Mouse (Mus musculus) intestine, postnatal 0 days (tissue): Measurements from ENCODE around the gene Ccdc27. TPM values are rescaled to one million over a fixed set of nuclear protein-coding genes. Genes with fewer than 3 reads are reported as not detected.

Source experiments
- ATAC-seq: fragments of 200-750 bp; cut with Nextera tagmentation; 2 replicates; pipeline ENCODE4 v1.8.0; 2017; ENCODE audit warnings: mild to moderate bottlenecking, moderate TSS enrichment, moderate library complexity
- H3K27ac ChIP-seq: fragments of 300-500 bp; sonication (generic); 2 replicates; pipeline ENCODE4 v1.5.1; 2014; ENCODE audit warnings: mild to moderate bottlenecking, low read depth, low read length, moderate library complexity
- H3K27me3 ChIP-seq: fragments of 300-500 bp; sonication (generic); replicated peaks from 2 replicates; pipeline ENCODE4 v1.6.1; 2014; ENCODE audit warnings: low read length, mixed read lengths; ENCODE audit not compliant: control insufficient read depth, insufficient read depth
- H3K36me3 ChIP-seq: fragments of 300-500 bp; sonication (generic); 2 replicates; pipeline ENCODE4 v1.6.1; 2014; ENCODE audit warnings: mild to moderate bottlenecking, moderate library complexity; ENCODE audit not compliant: control insufficient read depth, insufficient read depth
- H3K4me1 ChIP-seq: fragments of 300-500 bp; sonication (generic); replicated peaks from 2 replicates; pipeline ENCODE4 v1.6.1; 2014; ENCODE audit warnings: antibody characterized with exemption, low read length, mixed read lengths; ENCODE audit not compliant: control insufficient read depth, insufficient read depth
- H3K4me2 ChIP-seq: fragments of 300-500 bp; sonication (generic); replicated peaks from 2 replicates; pipeline ENCODE4 v1.6.1; 2014; ENCODE audit warnings: low read depth, mild to moderate bottlenecking, moderate library complexity
- H3K4me3 ChIP-seq: fragments of 300-500 bp; sonication (generic); 2 replicates; pipeline ENCODE4 v1.5.1; 2014; ENCODE audit warnings: low read depth, low read length
- H3K9ac ChIP-seq: fragments of 300-500 bp; sonication (generic); 2 replicates; pipeline ENCODE4 v1.6.1; 2014; ENCODE audit warnings: mild to moderate bottlenecking, low read depth, low read length
- H3K9me3 ChIP-seq: fragments of 300-500 bp; sonication (generic); 2 replicates; pipeline ENCODE4 v1.6.1; 2016; ENCODE audit warnings: mixed run types; ENCODE audit not compliant: control insufficient read depth
- CTCF ChIP-seq: sonication (generic); IDR thresholded peaks from 2 replicates; pipeline ENCODE4 v1.5.1; 2016; ENCODE audit warnings: low read depth, mild to moderate bottlenecking, control low read depth, antibody characterized with exemption, moderate library complexity
- WGBS: fragments of 180-500 bp; shearing (Covaris S2); extraction: QIAGEN DNeasy Blood & Tissue Kit; methylation state at CpG from one replicate; pipeline ENCODE4 v1.1.7; 2014; 5-methylcytosine and 5-hydroxymethylcytosine counted together
- polyA plus RNA-seq: library from polyadenylated mRNA; unstranded; fragments of >200 nt; fragmentation: Nextera tagmentation; extraction: Ambion mirVana; gene quantifications from 2 replicates; pipeline ENCODE4 v1.2.1, GENCODE M21; 2015

Ccdc27 gene
- polyA plus RNA-seq, 1 experiment from 2014 or later = 0.05 TPM

DNA sequence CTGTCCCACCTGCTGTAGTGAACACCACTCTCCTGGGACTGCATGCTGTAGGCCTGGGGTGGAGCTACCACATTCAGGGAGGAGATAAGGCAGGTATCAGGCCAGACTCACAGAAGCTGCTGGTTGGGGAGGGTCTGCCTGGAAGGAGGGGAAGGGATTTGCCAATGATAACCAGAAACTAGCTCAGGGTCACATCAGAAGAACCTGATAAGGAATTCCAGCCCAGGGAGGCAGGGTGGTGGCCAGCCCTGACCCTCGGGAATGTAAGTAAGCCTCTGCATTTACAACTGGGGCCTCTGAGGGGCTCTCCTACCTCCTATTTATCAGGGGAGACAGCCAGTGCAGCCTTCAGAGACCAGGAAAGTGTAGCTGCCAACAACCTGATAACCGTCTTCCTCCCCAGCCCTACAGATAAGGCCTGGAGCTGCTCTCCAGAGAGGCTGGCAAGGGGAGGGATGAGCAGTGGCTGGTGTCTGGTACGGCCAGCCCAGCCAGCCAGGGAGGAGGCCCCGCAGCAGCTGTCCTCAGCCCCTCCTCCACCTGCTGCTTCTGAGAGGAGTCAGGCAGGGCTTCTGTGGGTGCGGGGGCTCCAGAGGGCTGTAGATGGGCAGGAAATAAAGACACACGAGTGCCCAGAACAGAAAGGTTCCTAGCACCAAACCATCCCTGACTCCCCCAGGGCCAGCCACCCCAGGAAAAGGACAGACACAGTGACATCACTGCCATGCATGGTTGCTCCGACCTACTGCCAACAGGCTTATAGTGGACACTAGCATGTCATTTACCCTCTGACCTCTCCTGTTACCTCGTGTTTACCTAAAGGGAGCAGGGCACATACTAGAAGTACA is 18.5 kb downstream of the Ccdc27 start:
- 0 out of 2 replicates have a peak, but pooled peaks have one; percentile 2 for ATAC-seq
- Histone ChIP-seq H3K27me3 (no peaks in the 10 kb centered on the region), H3K4me1 (0 out of 2 replicates have a peak, but pooled peaks cover 11% of the 10 kb centered on the region), H3K9ac (peak overlapping the region; percentile 17; the same call in 1 of the 2 replicates), H3K9me3 (no peaks in the 10 kb centered on the region), H3K36me3 (peaks cover 32% of the 10 kb centered on the region), H3K27ac (0 out of 2 replicates have a peak overlapping the region, but pooled peaks have one; percentile 35), H3K4me2 (peak overlapping the region; percentile 81), H3K4me3 (peak overlapping the region; percentile 57)
- no peak for TF ChIP-seq CTCF
- WGBS = 11% methylated on average over 8 of the region's 8 CpGs

DNA sequence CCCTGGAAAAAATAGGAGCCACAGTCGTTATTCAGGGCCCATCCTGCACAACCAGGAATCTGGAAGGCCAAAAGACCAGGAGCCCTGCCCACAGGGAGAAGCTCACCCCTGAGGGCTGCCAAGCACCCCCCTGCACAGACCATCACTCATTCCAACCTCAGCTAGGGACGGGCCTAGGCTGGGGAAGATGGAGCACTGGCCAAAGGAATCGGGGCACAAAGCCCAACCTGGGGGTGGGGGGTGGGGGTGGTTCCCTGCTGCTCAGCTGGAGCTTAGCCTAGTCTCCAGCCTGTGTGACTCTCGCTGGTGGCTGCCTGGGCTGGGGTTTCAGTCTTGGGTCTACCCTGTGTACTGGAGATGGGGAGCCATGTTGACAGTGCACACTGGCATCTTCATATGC is 19.6 kb downstream of the Ccdc27 start:
- H3K4me2 ChIP-seq = no peak overlapping the region
- H3K27ac ChIP-seq = no peak overlapping the region
- H3K27me3 ChIP-seq = no peaks in the 10 kb centered on the region
- TF ChIP-seq CTCF = no peak
- no peaks in the 10 kb centered on the region for H3K9me3 ChIP-seq
- no peak overlapping the region for H3K4me3 ChIP-seq
- H3K9ac ChIP-seq = no peak overlapping the region
- ATAC-seq = no peak
- H3K36me3 ChIP-seq = peaks cover 43% of the 10 kb centered on the region
- H3K4me1 ChIP-seq = 0 out of 2 replicates have a peak, but pooled peaks cover 11% of the 10 kb centered on the region
- 52% methylated on average over 4 of the region's 4 CpGs for WGBS

DNA sequence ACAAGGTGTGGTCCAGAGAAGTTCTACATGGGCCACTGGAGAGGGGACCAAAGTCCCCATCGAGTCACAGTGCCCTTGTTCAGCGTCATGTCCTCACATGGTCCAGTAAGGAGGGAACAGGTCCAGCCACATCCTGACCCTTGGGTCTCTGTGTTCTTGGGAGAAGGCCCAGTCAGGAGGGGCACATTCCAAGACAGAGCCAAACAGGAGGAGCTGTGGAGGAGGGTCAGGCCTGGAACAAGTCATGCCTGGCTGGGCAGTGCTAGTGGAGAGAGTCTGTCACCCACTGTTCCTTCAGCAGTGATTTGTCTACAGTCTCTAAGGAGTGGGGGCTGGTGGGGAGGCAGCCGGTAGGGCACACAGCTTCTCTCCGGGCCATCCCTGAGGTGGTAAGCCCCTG is 20.1 kb downstream of the Ccdc27 start:
- WGBS = 56% methylated on average over 4 of the region's 4 CpGs
- H3K9ac ChIP-seq = no peak overlapping the region
- H3K4me3 ChIP-seq = no peak overlapping the region
- TF ChIP-seq CTCF = no peak
- ATAC-seq = peak; percentile 26
- H3K4me1 ChIP-seq = 0 out of 2 replicates have a peak, but pooled peaks cover 11% of the 10 kb centered on the region
- H3K4me2 ChIP-seq = no peak overlapping the region
- H3K9me3 ChIP-seq = no peaks in the 10 kb centered on the region
- no peak overlapping the region for H3K27ac ChIP-seq
- H3K36me3 ChIP-seq = peaks cover 47% of the 10 kb centered on the region
- H3K27me3 ChIP-seq = no peaks in the 10 kb centered on the region

DNA sequence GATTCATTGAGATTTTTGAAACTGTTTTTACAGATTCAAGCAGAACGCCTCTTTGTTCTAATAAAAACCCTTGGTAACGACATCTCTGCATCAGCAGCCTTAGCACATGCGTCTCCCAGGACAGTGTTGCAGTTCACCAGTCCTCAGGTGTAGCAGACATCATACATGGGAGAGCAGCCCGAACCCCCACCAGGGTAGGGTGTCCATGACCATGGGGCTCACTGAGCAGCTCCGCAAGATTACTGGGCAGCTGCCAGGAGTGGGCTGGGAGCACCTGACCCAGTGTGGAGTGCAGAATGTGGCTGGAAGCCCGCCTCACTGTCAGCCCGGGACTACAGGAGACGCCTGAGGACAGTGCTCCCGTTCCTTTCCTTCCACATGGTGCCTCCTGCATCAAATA is 21.0 kb downstream of the Ccdc27 start:
- H3K4me2 ChIP-seq = no peak overlapping the region
- peaks cover 56% of the 10 kb centered on the region for H3K36me3 ChIP-seq
- H3K9ac ChIP-seq = no peak overlapping the region
- TF ChIP-seq CTCF = no peak
- ATAC-seq = no peak
- H3K9me3 ChIP-seq = no peaks in the 10 kb centered on the region
- WGBS = 83% methylated on average over 9 of the region's 9 CpGs
- no peaks in the 10 kb centered on the region for H3K27me3 ChIP-seq
- peak overlapping the region; percentile 15; the same call in 1 of the 2 replicates for H3K27ac ChIP-seq
- H3K4me1 ChIP-seq = 0 out of 2 replicates have a peak, but pooled peaks cover 10% of the 10 kb centered on the region
- no peak overlapping the region for H3K4me3 ChIP-seq

DNA sequence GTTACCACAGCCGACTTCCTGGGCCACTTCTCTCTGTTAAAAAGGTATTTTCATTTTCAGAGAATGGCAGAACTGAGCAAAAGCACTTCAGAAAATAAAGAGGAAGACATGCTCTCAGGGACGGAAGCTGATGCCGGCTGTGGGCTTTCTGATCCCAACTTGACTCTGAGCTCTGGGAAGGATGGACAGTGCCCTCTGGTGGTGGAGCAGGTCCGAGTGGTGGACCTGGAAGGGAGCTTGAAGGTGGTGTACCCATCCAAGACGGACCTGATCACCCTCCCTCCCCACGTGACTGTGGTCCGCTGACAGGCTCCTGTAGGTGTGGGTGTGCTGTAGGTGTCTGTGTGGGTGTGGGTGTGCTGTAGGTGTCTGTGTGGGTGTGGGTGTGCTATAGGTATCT is 22.9 kb downstream of the Ccdc27 start:
- no peaks in the 10 kb centered on the region for H3K9me3 ChIP-seq
- H3K27me3 ChIP-seq = no peaks in the 10 kb centered on the region
- 64% methylated on average over 7 of the region's 7 CpGs for WGBS
- ATAC-seq = no peak
- H3K36me3 ChIP-seq = peaks cover 74% of the 10 kb centered on the region
- H3K4me3 ChIP-seq = no peak overlapping the region
- H3K9ac ChIP-seq = no peak overlapping the region
- no peak overlapping the region for H3K4me2 ChIP-seq
- H3K4me1 ChIP-seq = 0 out of 2 replicates have a peak, but pooled peaks cover 7% of the 10 kb centered on the region
- peak; percentile 82 for TF ChIP-seq CTCF
- no peak overlapping the region for H3K27ac ChIP-seq

DNA sequence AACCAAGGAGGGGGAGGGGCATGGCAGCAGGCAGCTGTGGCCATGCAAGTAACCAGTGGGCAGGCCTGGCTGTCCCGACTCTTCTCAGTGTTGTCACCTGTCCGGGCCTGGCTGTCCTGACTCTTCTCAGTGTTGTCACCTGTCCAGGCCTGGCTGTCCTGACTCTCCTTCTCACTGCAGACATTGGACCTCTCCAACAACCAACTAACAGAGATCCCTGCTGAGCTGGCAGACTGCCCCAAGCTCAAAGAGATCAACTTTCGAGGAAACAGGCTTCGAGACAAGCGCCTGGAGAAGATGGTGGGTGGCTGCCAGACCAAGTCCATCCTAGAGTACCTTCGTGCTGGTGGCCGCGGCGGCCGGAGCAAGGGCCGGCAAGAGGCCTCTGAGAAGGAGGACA is 27.0 kb downstream of the Ccdc27 start:
- Histone ChIP-seq H3K27me3 (no peaks in the 10 kb centered on the region), H3K9ac (no peak overlapping the region), H3K9me3 (no peaks in the 10 kb centered on the region), H3K4me1 (peaks cover 6% of the 10 kb centered on the region; the same call in 1 of the 2 replicates), H3K27ac (no peak overlapping the region), H3K36me3 (peaks cover 55% of the 10 kb centered on the region), H3K4me3 (no peak overlapping the region), H3K4me2 (no peak overlapping the region)
- TF ChIP-seq CTCF = no peak
- 93% methylated on average over 11 of the region's 11 CpGs for WGBS
- ATAC-seq = no peak
